Mouse (Mus musculus) neural tube, embryonic 15.5 days (tissue): ENCODE measurements at regions not wholly inside any gene's neighbourhood (a gene's known extent, or its start where the extent isn't known, plus 50 kb on each side); places are given as distances from the start of the nearest gene placed in this dataset.

Experiments
- ATAC-seq: fragments of 200-750 bp; cut with Nextera tagmentation; 2 replicates; pipeline ENCODE4 v1.8.0; 2017; ENCODE audit warnings: mild to moderate bottlenecking, moderate TSS enrichment, moderate library complexity; ENCODE audit not compliant: low FRiP score
- H3K27ac ChIP-seq: fragments of 300-500 bp; sonication (generic); replicated peaks from 2 replicates; pipeline ENCODE4 v1.5.1; 2015; ENCODE audit warnings: mild to moderate bottlenecking, inconsistent platforms
- H3K27me3 ChIP-seq: fragments of 300-500 bp; sonication (generic); replicated peaks from 2 replicates; pipeline ENCODE4 v1.6.1; 2015; ENCODE audit warnings: inconsistent platforms
- H3K36me3 ChIP-seq: fragments of 300-500 bp; sonication (generic); 2 replicates; pipeline ENCODE4 v1.6.1; 2015; ENCODE audit warnings: inconsistent platforms
- H3K4me1 ChIP-seq: fragments of 300-500 bp; sonication (generic); 2 replicates; pipeline ENCODE4 v1.6.1; 2015; ENCODE audit warnings: inconsistent platforms
- H3K4me2 ChIP-seq: fragments of 300-500 bp; sonication (generic); 2 replicates; pipeline ENCODE4 v1.6.1; 2015; ENCODE audit warnings: inconsistent platforms, mild to moderate bottlenecking, moderate library complexity
- H3K4me3 ChIP-seq: fragments of 300-500 bp; sonication (generic); replicated peaks from 2 replicates; pipeline ENCODE4 v1.5.1; 2015; ENCODE audit warnings: mild to moderate bottlenecking, inconsistent platforms
- H3K9ac ChIP-seq: fragments of 300-500 bp; sonication (generic); replicated peaks from 2 replicates; pipeline ENCODE4 v1.6.1; 2015; ENCODE audit warnings: mild to moderate bottlenecking, inconsistent platforms
- H3K9me3 ChIP-seq: fragments of 300-500 bp; sonication (generic); replicated peaks from 2 replicates; pipeline ENCODE4 v1.6.1; 2016; ENCODE audit warnings: inconsistent platforms
- WGBS: fragments of 180-500 bp; shearing (Covaris S2); methylation state at CpG from one replicate; pipeline ENCODE4 v1.1.7; 2015; ENCODE audit warnings: mixed read lengths; 5-methylcytosine and 5-hydroxymethylcytosine counted together

GRCm38 (mm10) chr8:104042434-104042833 lies 59.0 kb upstream of the Cdh5 start:
- H3K4me2 ChIP-seq = no peak overlapping the region

DNA sequence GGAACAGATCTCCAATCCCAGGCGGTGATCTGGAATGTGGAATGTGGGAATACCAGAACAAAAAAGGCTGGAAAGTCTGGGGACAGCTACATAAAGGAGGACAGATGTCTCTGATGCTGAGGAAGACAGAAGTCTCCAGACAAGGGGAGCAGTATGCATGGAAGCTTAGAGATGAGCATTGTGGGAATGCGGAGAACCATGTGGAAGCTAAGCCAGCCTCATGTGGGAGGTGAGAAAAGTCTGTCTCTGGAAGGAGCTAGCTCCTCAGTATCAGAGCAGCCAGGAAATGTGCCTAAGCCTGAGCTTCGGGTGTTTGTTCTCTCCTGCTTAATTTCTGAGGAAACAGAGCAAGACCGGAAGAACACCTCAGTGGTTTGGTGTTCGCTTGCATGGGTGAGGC lies 53.4 kb upstream of the Cdh5 start:
- WGBS = 88% methylated on average over 5 of the region's 5 CpGs
- no peaks in the 10 kb centered on the region; the same call in 1 of the 2 replicates for H3K27me3 ChIP-seq

More at GRCm38 (mm10) chr8:104042434-104042833, 59.0 kb upstream of the Cdh5 start:
- H3K27me3 ChIP-seq = no peaks in the 10 kb centered on the region
- no peak overlapping the region for H3K27ac ChIP-seq
- no peak overlapping the region for H3K4me3 ChIP-seq
- 35% methylated on average over 8 of the region's 8 CpGs for WGBS
- H3K9me3 ChIP-seq = no peaks in the 10 kb centered on the region
- 0 out of 2 replicates have a peak, but pooled peaks cover 3% of the 10 kb centered on the region for H3K4me1 ChIP-seq
- ATAC-seq = no peak
- H3K9ac ChIP-seq = no peak overlapping the region
- H3K36me3 ChIP-seq = no peaks in the 10 kb centered on the region

GRCm38 (mm10) chr8:104049181-104049580 lies 52.2 kb upstream of the Cdh5 start:
- H3K4me3 ChIP-seq = no peak overlapping the region
- no peak overlapping the region for H3K9ac ChIP-seq
- WGBS = 92% methylated on average over 6 of the region's 6 CpGs
- no peak overlapping the region for H3K4me2 ChIP-seq
- no peaks in the 10 kb centered on the region for H3K36me3 ChIP-seq
- no peak for ATAC-seq
- H3K9me3 ChIP-seq = no peaks in the 10 kb centered on the region
- peaks cover 14% of the 10 kb centered on the region for H3K4me1 ChIP-seq
- H3K27me3 ChIP-seq = no peaks in the 10 kb centered on the region; the same call in 1 of the 2 replicates
- no peak overlapping the region for H3K27ac ChIP-seq

More for the DNA sequence above, 53.4 kb upstream of the Cdh5 start:
- H3K27ac ChIP-seq = no peak overlapping the region
- H3K9ac ChIP-seq = no peak overlapping the region
- no peak for ATAC-seq
- H3K36me3 ChIP-seq = no peaks in the 10 kb centered on the region
- H3K9me3 ChIP-seq = no peaks in the 10 kb centered on the region
- peaks cover 14% of the 10 kb centered on the region for H3K4me1 ChIP-seq
- no peak overlapping the region for H3K4me2 ChIP-seq
- no peak overlapping the region for H3K4me3 ChIP-seq

DNA sequence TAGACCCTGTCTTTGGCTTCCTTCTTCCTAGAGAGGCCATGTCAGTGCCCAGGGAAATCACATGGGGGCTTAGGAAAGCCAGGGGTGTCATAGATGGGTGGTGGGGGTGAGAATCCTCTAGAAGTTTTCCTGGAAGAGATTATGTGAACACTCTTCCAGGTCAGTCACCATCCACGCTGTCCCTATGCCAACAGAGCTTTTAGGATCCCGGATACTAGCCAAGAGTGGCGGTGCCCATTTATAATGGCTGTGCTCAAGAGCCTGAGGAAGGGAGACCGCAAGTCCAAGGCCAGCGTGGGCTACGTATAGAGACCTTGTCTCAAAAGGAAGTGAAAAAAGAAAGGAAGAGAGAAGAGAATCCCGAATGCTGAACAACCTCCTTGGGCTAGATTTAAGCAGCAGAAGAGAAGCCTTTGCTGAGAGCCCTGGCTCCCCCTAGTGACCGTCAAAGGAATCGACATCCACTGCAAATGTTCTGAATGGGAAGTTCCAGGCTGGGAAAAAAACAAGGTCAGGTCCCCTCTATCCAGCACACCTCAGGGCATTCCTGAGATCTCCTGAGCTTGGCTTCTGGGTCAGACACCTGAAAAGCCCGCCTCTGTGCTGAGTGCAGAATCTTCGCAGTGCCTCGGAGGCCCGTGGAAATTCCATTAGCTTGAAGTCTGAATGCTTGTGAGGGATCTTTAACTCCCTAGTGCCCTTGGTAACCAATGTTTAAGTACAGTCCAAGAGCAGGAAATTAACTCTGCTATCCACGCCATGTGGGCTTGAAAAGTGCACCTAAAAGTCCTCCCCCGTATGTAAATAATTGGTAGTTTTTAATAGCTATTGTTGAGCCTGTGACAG lies 50.5 kb upstream of the Cdh5 start:
- Histone ChIP-seq H3K36me3 (no peaks in the 10 kb centered on the region), H3K9ac (no peak overlapping the region), H3K4me1 (peaks cover 14% of the 10 kb centered on the region), H3K4me2 (peak overlapping the region; percentile 40), H3K27me3 (no peaks in the 10 kb centered on the region; the same call in 1 of the 2 replicates), H3K9me3 (no peaks in the 10 kb centered on the region), H3K4me3 (no peak overlapping the region), H3K27ac (no peak overlapping the region)
- 30% methylated on average over 15 of the region's 15 CpGs for WGBS
- ATAC-seq = peak; percentile 54

- H3K9ac ChIP-seq = no peak overlapping the region
- no peak overlapping the region for H3K4me3 ChIP-seq
- H3K27me3 ChIP-seq = no peaks in the 10 kb centered on the region; the same call in 1 of the 2 replicates
- H3K9me3 ChIP-seq = no peaks in the 10 kb centered on the region
- no peaks in the 10 kb centered on the region for H3K36me3 ChIP-seq
- H3K4me1 ChIP-seq = peaks cover 14% of the 10 kb centered on the region
- 53% methylated on average over 5 of the region's 5 CpGs for WGBS
- ATAC-seq = no peak
- no peak overlapping the region for H3K27ac ChIP-seq
- no peak overlapping the region for H3K4me2 ChIP-seq
Observed at GRCm38 (mm10) chr8:104051540-104051882, 49.9 kb upstream of the Cdh5 start.
